Mouse (Mus musculus) myocyte (in vitro differentiated cells): Measurements from ENCODE around the gene Pdcd5.

Experiments used
- MAX ChIP-seq: IDR thresholded peaks from one replicate; pipeline ENCODE4 v1.6.1; 2011; ENCODE audit warnings: low read depth, mild to moderate bottlenecking, control low read depth
- POLR2A ChIP-seq: IDR thresholded peaks from one replicate; pipeline ENCODE4 v1.6.1; 2011; ENCODE audit warnings: low read depth, mild to moderate bottlenecking, control low read depth, moderate library complexity; ENCODE audit not compliant: insufficient read length
- POLR2AphosphoS2 ChIP-seq: IDR thresholded peaks from one replicate; pipeline ENCODE4 v1.6.1; 2011; ENCODE audit warnings: low read depth, control low read depth; ENCODE audit not compliant: insufficient read length
- TCF3 ChIP-seq: IDR thresholded peaks from one replicate; pipeline ENCODE4 v1.6.1; 2011; ENCODE audit warnings: low read depth, control low read depth; ENCODE audit not compliant: insufficient read length

GRCm38 (mm10) chr7:35683409-35684122 is 36.2 kb upstream of the Pdcd5 start:
- no peak for TF ChIP-seq POLR2A
- no peak for TF ChIP-seq POLR2AphosphoS2
- no peak for TF ChIP-seq MAX
- no peak for TF ChIP-seq TCF3
